14 mouse cellular contexts compared by ENCODE assay signal in genomic region chr4:133629191-133629590, GRCm38 (mm10).
"Had no signal": no experiment of that assay in that cellular context is flagged by ENCODE, and none has a peak within 500 bp of the region (broad histone marks: within the 10 kb centered on the region; RNA-seq: fewer than 3 reads in every experiment).

No protein-coding gene starts in this region.

- ATAC-seq: liver, postnatal 0 days; midbrain, embryonic 16.5 days had no signal

- H3K9ac ChIP-seq: kidney, embryonic 15.5 days; limb, embryonic 12.5 days; liver, embryonic 13.5 days; liver, postnatal 0 days; midbrain, embryonic 12.5 days; neural tube, embryonic 15.5 days had no signal

- H3K27me3 ChIP-seq: kidney, embryonic 15.5 days; limb, embryonic 12.5 days; liver, embryonic 13.5 days; midbrain, embryonic 12.5 days; neural tube, embryonic 15.5 days had no signal

- H3K4me2 ChIP-seq: kidney, embryonic 15.5 days; limb, embryonic 12.5 days; liver, embryonic 13.5 days; midbrain, embryonic 12.5 days; neural tube, embryonic 15.5 days had no signal

- H3K4me3 ChIP-seq: kidney, embryonic 15.5 days; left cerebral cortex, adult 2 months; limb, embryonic 12.5 days; liver, embryonic 13.5 days; midbrain, embryonic 12.5 days; neural tube, embryonic 15.5 days had no signal

- H3K27ac ChIP-seq: kidney, embryonic 15.5 days; left cerebral cortex, adult 2 months; limb, embryonic 12.5 days; liver, embryonic 13.5 days; midbrain, embryonic 12.5 days; neural tube, embryonic 15.5 days had no signal

- DNase-seq: kidney, postnatal 14 days; liver; liver, embryonic 13.5 days; liver, postnatal 0 days; right cerebral cortex, adult 18-20 months; right cerebral cortex, postnatal 25 days; thymus, adult 18-20 months; thymus, postnatal 36 days had no signal

- H3K9me3 ChIP-seq: kidney, embryonic 15.5 days; limb, embryonic 12.5 days; liver, embryonic 13.5 days; midbrain, embryonic 12.5 days; neural tube, embryonic 15.5 days had no signal
